Mouse (Mus musculus): ENCODE data around the gene Shb.

Shb gene

DNA sequence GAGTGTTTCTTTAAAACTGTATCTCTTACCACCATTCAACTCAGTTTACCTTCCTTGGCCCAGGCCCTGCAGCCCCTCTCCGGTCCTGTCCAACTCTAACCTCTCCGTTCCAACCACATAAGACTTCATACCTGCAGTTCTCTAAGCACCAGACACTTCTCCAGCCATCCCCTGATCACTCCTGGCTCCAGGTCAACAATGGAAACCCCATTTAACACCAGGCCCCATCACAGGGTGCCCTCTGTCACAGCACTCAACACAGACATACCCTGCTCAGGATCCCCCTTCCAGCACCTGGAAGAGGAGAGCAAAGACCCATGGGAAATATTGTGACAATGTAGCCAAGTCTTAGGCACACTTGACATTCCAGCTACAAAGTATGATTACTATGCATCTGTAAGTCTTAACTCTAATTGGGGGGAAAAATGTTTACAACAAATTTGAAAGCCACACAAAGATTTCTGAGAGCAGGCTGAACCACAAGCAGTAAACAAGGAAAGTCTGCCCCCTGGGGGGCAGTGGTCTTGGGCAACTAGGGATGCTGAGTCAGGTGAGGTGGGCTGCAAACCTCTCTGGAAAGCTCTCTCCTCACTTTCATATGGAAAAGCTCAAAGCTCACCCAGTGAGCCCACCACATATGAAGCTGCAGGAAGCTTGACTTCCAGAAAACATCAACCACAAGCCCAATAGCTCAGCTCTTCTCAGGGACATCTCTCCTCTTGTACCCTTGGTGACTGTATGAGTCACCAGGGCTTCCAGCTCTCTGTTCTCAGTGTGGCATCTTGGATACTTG, 4.5 kb downstream of the Shb start:
- DNase-seq (ENCODE audit: low spot score in 2 of 2): no peak

DNA sequence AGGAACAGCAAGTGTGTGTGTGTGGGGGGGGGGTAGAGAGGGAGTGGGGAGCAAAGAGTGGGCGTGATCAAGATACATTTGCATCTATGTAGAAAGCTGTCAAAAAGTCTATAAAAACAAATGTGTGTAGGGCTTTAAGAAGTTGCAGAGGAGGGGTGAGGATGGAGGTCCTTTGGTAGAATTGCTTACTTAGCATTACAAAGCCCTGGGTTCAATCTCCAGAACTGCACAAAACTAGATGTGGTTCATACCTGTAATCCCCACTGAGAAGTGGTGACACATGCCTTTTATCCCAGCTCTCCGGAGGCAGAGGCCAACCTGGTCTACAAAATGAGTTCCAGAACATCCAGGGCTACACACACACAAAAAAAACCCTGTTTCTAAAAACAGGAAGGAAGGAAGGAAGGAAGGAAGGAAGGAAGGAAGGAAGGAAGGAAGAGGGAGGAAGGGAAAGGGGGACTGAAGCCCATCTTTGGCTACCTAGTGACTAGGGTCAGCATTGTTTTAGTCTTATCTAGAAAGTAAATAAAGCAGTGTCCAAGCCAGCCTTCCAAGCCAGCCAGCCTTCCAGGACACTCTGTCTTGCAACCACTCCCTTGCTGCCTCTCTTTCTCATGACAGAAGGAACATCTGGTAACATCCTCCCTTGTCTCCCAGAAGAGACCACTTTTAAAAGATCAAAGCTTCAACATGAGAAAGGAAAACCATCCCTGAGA, 5.3 kb downstream of the Shb start:
- no peak for DNase-seq (ENCODE audit: low spot score in 2 of 2)

GRCm38 (mm10) chr4:45526175-45526574, 6.1 kb downstream of the Shb start:
- no peak for DNase-seq (ENCODE audit: low spot score in 2 of 2)

- DNase-seq (ENCODE audit: low spot score in 2 of 2): no peak
These were observed 6.7 kb downstream of the Shb start for GRCm38 (mm10) chr4:45525541-45525940.

DNA sequence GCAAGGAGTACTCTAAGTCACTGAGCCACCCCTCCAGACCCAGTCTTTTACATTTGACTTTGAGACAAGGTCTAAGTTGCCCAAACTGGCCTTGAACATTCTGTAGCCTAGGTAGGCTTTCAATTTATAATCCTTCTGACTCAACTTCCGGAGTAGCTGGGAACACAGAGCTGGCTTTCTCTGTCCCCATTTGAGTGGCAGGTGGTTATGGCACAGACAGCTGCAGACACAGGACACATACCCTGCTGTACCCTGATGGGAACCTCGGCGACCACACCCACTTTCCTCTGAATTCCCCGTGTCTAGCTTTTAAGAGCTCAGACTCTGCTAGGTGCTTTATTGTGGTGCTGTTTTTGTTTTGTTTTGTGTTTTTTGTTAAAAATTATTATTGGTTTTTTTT, 7.7 kb downstream of the Shb start:
- DNase-seq (ENCODE audit: low spot score in 2 of 2): no peak

DNA sequence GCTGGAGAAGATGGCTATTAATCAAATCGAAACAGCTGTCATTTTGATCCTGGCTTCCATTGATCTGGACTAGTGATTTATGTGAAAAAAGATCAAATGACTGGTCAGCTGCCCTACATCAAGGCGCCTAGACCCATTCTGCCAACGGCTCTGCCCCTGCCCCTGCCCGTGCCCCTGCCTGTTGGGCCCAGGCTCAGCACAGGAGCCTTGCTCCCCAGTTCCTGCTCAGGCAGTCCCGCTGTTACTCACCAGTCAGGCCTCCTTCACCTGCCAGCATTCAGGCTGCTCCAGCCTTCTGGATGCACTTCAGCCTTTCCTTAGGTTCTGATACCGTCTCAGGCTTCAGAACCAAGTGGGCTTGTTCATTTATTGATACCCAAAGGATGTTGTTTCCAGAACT, 8.9 kb downstream of the Shb start:
- DNase-seq (ENCODE audit: low spot score in 2 of 2): no peak

DNA sequence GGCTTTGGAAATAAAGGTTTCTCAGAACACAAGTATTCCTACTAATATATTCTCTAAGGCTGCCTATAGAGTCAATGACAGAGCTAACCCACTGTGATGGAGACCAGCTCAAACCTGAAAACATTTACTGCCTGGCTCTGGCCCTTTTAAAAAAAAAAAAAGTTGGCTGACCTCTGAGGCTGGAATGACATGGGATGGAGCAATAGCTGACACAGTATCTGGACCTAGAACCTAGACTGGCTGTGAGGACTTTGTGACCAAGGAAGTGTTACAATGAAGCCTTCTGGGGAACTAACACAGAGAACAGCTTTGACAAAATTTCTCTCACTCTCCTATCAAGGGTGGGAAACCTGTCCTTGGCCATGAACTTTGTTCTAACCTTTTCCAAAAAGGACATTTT, 9.3 kb downstream of the Shb start:
- DNase-seq (ENCODE audit: low spot score in 2 of 2): no peak

GRCm38 (mm10) chr4:45522583-45522900, 9.7 kb downstream of the Shb start:
- DNase-seq (ENCODE audit: low spot score in 2 of 2): no peak

DNA sequence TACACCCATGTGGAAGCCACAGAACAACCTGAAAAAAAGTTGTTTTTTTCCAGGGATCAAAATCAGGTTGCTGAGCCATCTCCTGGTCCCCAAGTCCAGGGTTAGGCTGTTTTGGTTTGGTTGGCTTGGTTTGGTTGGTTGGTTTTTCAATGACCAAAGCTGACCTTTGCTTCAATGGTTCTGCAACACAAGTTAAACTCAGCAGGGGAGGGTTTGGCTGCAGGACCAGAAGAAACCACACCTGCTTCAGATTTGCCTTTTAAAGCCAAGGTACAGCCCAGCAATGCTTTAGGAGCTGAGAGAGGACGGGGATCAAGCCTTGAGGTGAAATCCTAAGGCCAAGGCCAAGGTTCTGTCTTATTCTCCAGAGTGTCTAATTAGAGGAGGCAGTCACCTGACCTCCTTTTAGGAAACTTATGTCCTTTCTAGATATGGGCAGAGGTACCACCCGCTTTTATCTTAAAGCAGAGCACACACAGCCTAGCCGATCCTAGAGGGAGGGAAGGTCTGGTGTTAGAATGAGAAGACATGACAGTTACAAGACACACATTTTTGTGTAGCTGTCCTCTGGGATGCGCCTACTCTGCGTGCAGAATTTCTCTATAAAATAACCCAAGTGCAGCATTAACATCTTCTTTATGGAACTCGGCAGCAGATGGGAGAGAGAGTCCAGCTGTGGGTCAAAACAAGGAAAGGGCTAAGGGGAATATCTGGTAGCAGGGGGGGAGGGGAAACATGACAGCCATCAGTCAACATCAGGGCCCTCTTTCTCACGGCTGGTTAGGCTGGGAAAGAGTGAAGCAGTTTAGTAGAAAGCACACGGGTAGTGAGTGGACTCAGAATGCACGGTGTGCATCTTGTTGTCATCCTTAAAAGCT, 10.3 kb downstream of the Shb start:
- no peak for DNase-seq (ENCODE audit: low spot score in 2 of 2)

GRCm38 (mm10) chr4:45520375-45520774, 11.9 kb downstream of the Shb start:
- no peak for DNase-seq (ENCODE audit: low spot score in 2 of 2)

- no peak for DNase-seq (ENCODE audit: low spot score in 2 of 2)
These were observed 14.9 kb downstream of the Shb start for GRCm38 (mm10) chr4:45517399-45517798.

DNA sequence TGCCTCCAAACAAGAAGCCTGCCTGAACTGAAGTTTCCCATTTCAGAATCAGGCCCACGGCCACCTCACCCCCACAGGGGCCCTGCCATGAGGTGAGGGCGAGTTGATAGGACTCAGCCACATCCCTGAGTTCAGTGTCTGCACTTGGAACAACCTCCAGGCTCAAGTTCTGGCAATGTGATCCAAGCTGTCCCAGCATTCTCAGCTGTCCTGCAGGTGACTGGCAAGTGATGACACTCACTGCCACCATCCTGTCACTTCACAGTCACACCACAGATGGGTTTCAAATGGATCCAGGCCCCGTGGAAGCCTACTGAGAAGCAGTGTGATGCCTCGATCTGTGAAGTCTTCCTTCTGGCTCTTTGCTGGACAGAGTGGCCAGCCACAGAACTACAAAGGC, 16.4 kb downstream of the Shb start:
- no peak for DNase-seq (ENCODE audit: low spot score in 2 of 2)

GRCm38 (mm10) chr4:45514406-45514805, 17.9 kb downstream of the Shb start:
- no peak for DNase-seq (ENCODE audit: low spot score in 2 of 2)

- no peak for DNase-seq (ENCODE audit: low spot score in 2 of 2)
These were observed 18.4 kb downstream of the Shb start for GRCm38 (mm10) chr4:45513791-45514293.

GRCm38 (mm10) chr4:45513340-45513739, 18.9 kb downstream of the Shb start:
- no peak for DNase-seq (ENCODE audit: low spot score in 2 of 2)

DNA sequence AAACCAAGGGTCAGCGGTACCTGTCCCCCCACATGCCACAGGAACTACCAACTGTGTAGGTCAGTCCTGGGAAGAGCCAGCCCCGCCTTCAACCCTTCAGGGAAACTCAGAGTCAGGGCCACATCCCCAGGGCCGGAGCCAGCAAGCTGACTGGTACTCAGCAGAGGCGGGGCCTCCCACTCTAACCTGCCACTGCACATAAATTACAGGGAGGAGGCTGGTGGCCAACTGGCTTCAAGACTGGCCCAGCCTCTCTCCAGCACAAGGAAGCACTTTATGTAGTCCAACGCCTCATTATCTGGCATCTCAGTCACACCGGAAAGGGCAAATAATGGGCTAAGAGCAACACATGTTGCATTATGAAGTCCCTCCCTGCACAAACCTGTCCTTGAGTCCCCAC, 22.1 kb downstream of the Shb start:
- no peak for DNase-seq (ENCODE audit: low spot score in 2 of 2)

DNA sequence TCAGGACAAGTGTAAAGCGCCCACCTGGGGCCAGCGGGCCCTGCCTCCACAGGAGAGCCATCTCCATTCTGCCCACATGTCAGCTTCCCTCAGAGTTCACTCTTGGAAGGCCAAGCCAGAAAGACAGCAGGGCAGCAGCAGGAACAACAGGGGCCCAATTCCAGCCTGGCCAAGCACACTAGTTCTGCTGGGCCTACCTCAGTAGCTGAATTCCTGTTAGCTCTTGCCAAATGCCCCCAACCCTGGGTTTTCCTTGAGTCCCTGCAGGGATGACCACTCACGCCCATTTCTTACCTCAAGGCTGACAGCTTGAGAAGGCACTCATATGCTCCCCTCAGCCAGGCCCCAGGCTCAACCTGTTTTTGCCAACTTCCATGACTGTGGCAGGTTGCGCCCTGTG, 22.9 kb downstream of the Shb start:
- no peak for DNase-seq (ENCODE audit: low spot score in 2 of 2)

DNA sequence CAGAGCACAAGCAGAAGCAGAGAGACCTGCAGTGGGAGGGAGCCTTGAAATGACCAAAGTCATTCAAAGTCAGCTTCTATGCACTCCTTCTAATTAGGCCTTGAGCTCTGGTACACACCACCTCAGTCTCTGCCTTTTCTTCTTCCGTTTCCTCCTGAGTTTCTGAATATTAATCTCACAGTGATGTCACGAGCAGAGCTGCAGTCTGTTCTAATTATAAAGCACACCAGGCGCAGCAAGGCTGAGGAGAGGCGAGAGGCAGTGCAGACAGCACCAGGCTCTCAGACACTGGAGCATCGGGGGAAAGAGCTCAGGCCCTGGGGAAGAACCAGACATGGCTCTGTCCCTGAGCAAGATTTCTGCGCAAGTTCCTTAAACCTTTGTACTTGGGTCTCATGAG, 23.8 kb downstream of the Shb start:
- DNase-seq (ENCODE audit: low spot score in 2 of 2): no peak

DNA sequence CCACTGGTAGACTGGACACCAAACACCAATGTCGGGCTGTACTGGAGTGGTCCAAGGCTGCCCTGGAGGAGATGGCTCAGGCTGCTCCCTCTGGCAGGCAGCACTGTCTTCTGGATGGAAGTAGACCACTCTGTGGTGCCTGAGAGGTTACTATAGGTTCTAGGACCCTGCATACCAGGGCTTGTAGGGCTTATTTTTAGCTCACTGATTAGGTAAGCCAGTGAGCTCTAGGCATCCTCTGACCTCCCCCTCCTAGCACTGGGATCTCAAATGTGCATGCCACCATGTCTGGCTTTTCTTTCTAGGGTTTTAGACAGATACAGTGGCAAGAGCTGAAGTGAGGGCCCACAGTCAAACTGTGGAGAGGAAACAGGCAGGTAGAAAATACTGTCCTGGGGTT, 24.8 kb downstream of the Shb start:
- no peak for DNase-seq (ENCODE audit: low spot score in 2 of 2)

DNA sequence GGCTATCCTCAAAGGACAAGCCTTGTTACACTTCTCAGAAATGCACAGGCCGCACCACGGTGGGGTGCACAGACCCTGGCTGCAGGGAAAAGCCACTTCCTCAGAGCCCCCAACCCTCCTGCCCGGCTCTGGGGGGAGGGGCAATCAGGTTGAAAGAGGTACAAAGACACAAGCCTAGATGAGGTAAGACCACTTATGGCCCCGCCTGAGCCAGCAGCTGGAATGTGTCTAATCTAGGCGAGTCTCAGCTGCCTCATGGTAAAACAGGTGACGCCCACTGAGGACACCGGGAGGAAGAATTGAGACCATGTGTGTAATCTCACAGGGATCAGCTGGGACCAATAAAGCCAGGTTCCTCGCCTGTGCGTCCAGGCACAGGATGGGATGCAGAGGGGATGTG, 25.2 kb downstream of the Shb start:
- no peak for DNase-seq (ENCODE audit: low spot score in 2 of 2)

- DNase-seq (ENCODE audit: low spot score in 2 of 2): no peak
These were observed 25.7 kb downstream of the Shb start for GRCm38 (mm10) chr4:45506613-45507012.

DNA sequence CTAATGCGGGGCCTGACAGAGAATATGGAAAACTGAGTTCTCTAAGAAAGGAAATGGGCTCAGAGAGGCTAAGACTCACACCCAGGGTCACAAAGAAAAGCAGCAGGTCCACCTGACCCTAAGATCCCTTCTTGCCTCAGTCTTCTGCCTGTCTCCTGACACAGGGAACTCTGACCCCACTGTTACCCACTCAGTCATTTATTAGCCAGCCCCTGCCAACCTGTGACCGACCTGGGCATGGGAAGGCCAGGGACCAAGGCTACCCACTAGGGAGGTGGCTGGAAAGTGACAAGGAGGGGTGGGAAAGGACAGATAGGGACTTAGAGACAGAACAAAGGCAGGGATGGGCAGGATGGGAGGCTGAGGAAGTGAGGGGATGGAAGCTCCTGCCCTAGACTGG, 26.6 kb downstream of the Shb start:
- DNase-seq (ENCODE audit: low spot score in 2 of 2): no peak

GRCm38 (mm10) chr4:45505191-45505590, 27.1 kb downstream of the Shb start:
- DNase-seq (ENCODE audit: low spot score in 2 of 2): no peak
